Mouse (Mus musculus) heart, embryonic 16.5 days (tissue): ENCODE measurements around the gene Rpl27. TPM values are rescaled to one million over a fixed set of nuclear protein-coding genes. Genes with fewer than 3 reads are reported as not detected.
"Not testable (repeated sequence)": the region's sequence is repeated elsewhere in the genome, so short reads cannot be mapped to it uniquely, and the experiment has no call there.

ENCODE experiments used
- ATAC-seq: fragments of 200-750 bp; cut with Nextera tagmentation; replicated peaks from 2 replicates; pipeline ENCODE4 v1.8.0; 2017; ENCODE audit warnings: moderate number of reproducible peaks; ENCODE audit not compliant: insufficient read depth, low FRiP score; ENCODE audit errors: extremely low read depth
- H3K27ac ChIP-seq: fragments of 300-500 bp; sonication (generic); 2 replicates; pipeline ENCODE4 v1.5.1; 2014; ENCODE audit warnings: mild to moderate bottlenecking, low read length, control low read depth, moderate library complexity
- H3K27me3 ChIP-seq: fragments of 300-500 bp; sonication (generic); 2 replicates; pipeline ENCODE4 v1.6.1; 2014; ENCODE audit warnings: low read length, mixed read lengths; ENCODE audit not compliant: control insufficient read depth, insufficient read depth
- H3K36me3 ChIP-seq: fragments of 300-500 bp; sonication (generic); 2 replicates; pipeline ENCODE4 v1.6.1; 2014; ENCODE audit not compliant: control insufficient read depth, insufficient read depth
- H3K4me1 ChIP-seq: fragments of 300-500 bp; sonication (generic); 2 replicates; pipeline ENCODE4 v1.6.1; 2014; ENCODE audit warnings: low read length, mixed read lengths; ENCODE audit not compliant: control insufficient read depth, insufficient read depth
- H3K4me2 ChIP-seq: fragments of 300-500 bp; sonication (generic); 2 replicates; pipeline ENCODE4 v1.6.1; 2014; ENCODE audit warnings: low read depth, mild to moderate bottlenecking, control low read depth, low read length
- H3K4me3 ChIP-seq: fragments of 300-500 bp; sonication (generic); 2 replicates; pipeline ENCODE4 v1.5.1; 2014; ENCODE audit warnings: mild to moderate bottlenecking, control low read depth, low read length
- H3K9ac ChIP-seq: fragments of 300-500 bp; sonication (generic); 2 replicates; pipeline ENCODE4 v1.6.1; 2014; ENCODE audit warnings: low read length, control low read depth
- H3K9me3 ChIP-seq: fragments of 300-500 bp; sonication (generic); replicated peaks from 2 replicates; pipeline ENCODE4 v1.6.1; 2016; ENCODE audit warnings: low read length; ENCODE audit not compliant: control insufficient read depth
- WGBS: fragments of 180-500 bp; shearing (Covaris S2); extraction: QIAGEN DNeasy Blood & Tissue Kit; methylation state at CpG from one replicate; pipeline ENCODE4 v1.1.7; 2014; 5-methylcytosine and 5-hydroxymethylcytosine counted together
- polyA plus RNA-seq: library from polyadenylated mRNA; unstranded; fragments of >200 nt; fragmentation: Nextera tagmentation; extraction: Ambion mirVana; gene quantifications from 2 replicates; pipeline ENCODE4 v1.2.1, GENCODE M21; 2015

The Rpl27 gene
- polyA plus RNA-seq, 1 experiment from 2014 or later, result 166 TPM

- 36% methylated on average over 14 of the region's 15 CpGs for WGBS
- H3K27me3 ChIP-seq, H3K27ac ChIP-seq, H3K9me3 ChIP-seq, H3K4me1 ChIP-seq, ATAC-seq, H3K9ac ChIP-seq: not testable (repeated sequence)
- peak overlapping the region; percentile 65 for H3K4me2 ChIP-seq
- peak overlapping the region; percentile 43 for H3K4me3 ChIP-seq
- H3K36me3 ChIP-seq, result peaks cover 20% of the 10 kb centered on the region
Measured at GRCm38 (mm10) chr11:101441450-101442126, 510 bp upstream of the Rpl27 start.

- WGBS, result under 1% methylated on average over 14 of the region's 14 CpGs
- peaks cover 20% of the 10 kb centered on the region for H3K36me3 ChIP-seq
- peak overlapping the region; percentile 95 for H3K9ac ChIP-seq
- H3K4me1 ChIP-seq, result peaks cover 7% of the 10 kb centered on the region
- H3K4me3 ChIP-seq, result peak overlapping the region; percentile 91
- no peak for ATAC-seq
- H3K9me3 ChIP-seq, result no peaks in the 10 kb centered on the region
- no peaks in the 10 kb centered on the region for H3K27me3 ChIP-seq
- peak overlapping the region; percentile 76 for H3K4me2 ChIP-seq
- peak overlapping the region; percentile 91 for H3K27ac ChIP-seq
Measured at GRCm38 (mm10) chr11:101442760-101443159, 662 bp downstream of the Rpl27 start.

GRCm38 (mm10) chr11:101446319-101446718 is 4.2 kb downstream of the Rpl27 start:
- Histone ChIP-seq H3K9ac (no peak overlapping the region), H3K27me3 (no peaks in the 10 kb centered on the region)
- no peak for ATAC-seq

GRCm38 (mm10) chr11:101446860-101447259 is 4.8 kb downstream of the Rpl27 start:
- H3K4me2 ChIP-seq, H3K27me3 ChIP-seq, ATAC-seq, H3K9me3 ChIP-seq, H3K9ac ChIP-seq, H3K4me1 ChIP-seq, H3K4me3 ChIP-seq, H3K27ac ChIP-seq: not testable (repeated sequence)
- 90% methylated on average over 8 of the region's 8 CpGs for WGBS
- H3K36me3 ChIP-seq, result peaks cover 20% of the 10 kb centered on the region

More at GRCm38 (mm10) chr11:101446319-101446718, 4.2 kb downstream of the Rpl27 start:
- Histone ChIP-seq H3K36me3 (peaks cover 20% of the 10 kb centered on the region), H3K4me3 (no peak overlapping the region), H3K27ac (no peak overlapping the region), H3K4me1 (peaks cover 10% of the 10 kb centered on the region), H3K4me2 (no peak overlapping the region), H3K9me3 (no peaks in the 10 kb centered on the region)
- 81% methylated on average over 1 of the region's 1 CpGs for WGBS

- WGBS, result 79% methylated on average over 5 of the region's 5 CpGs
- H3K4me1 ChIP-seq, result peaks cover 12% of the 10 kb centered on the region
- H3K27ac ChIP-seq, result peak overlapping the region; percentile 87
- H3K9me3 ChIP-seq, result no peaks in the 10 kb centered on the region
- no peaks in the 10 kb centered on the region for H3K27me3 ChIP-seq
- peak overlapping the region; percentile 59 for H3K9ac ChIP-seq
- H3K4me3 ChIP-seq, result peak overlapping the region; percentile 62
- no peak for ATAC-seq
- peak overlapping the region; percentile 56 for H3K4me2 ChIP-seq
- peaks cover 20% of the 10 kb centered on the region for H3K36me3 ChIP-seq
Measured at GRCm38 (mm10) chr11:101447786-101448185, 5.7 kb downstream of the Rpl27 start.

- Histone ChIP-seq H3K27me3 (no peaks in the 10 kb centered on the region), H3K4me2 (peak within 1 kb of the TSS; percentile 56), H3K27ac (peak within 1 kb of the TSS; percentile 87), H3K4me3 (peak within 1 kb of the TSS; percentile 62), H3K9ac (peak within 1 kb of the TSS; percentile 59), H3K4me1 (peaks cover 8% of the 10 kb centered on the region), H3K36me3 (peaks cover 20% of the 10 kb centered on the region), H3K9me3 (no peaks in the 10 kb centered on the region)
- peak; percentile 84 for ATAC-seq
- 14% methylated on average over 10 of the region's 10 CpGs for WGBS
Measured at GRCm38 (mm10) chr11:101448274-101448746, 6.2 kb downstream of the Rpl27 start, which contains the start of gene Ifi35. TSS of gene Ifi35 (plus strand) at chr11:101448407.

GRCm38 (mm10) chr11:101448899-101449298 is 6.8 kb downstream of the Rpl27 start:
- peak overlapping the region; percentile 87 for H3K27ac ChIP-seq
- peaks cover 4% of the 10 kb centered on the region; the same call in 1 of the 2 replicates for H3K4me1 ChIP-seq
- peaks cover 14% of the 10 kb centered on the region for H3K36me3 ChIP-seq
- H3K9me3 ChIP-seq, result no peaks in the 10 kb centered on the region
- 69% methylated on average over 4 of the region's 4 CpGs for WGBS
- peak overlapping the region; percentile 62 for H3K4me3 ChIP-seq
- H3K4me2 ChIP-seq, result peak overlapping the region; percentile 56
- no peaks in the 10 kb centered on the region for H3K27me3 ChIP-seq
- peak overlapping the region; percentile 59 for H3K9ac ChIP-seq
- ATAC-seq, result no peak; the same call in 1 of the 2 replicates

GRCm38 (mm10) chr11:101449596-101449995 is 7.5 kb downstream of the Rpl27 start:
- 81% methylated on average over 4 of the region's 4 CpGs for WGBS
- H3K4me2 ChIP-seq, H3K4me3 ChIP-seq, H3K4me1 ChIP-seq, ATAC-seq, H3K27ac ChIP-seq, H3K27me3 ChIP-seq, H3K9ac ChIP-seq, H3K9me3 ChIP-seq, H3K36me3 ChIP-seq: not testable (repeated sequence)

- Histone ChIP-seq H3K27me3 (no peaks in the 10 kb centered on the region), H3K36me3 (0 out of 2 replicates have a peak, but pooled peaks cover 1% of the 10 kb centered on the region), H3K4me2 (no peak overlapping the region), H3K9ac (no peak overlapping the region), H3K27ac (no peak overlapping the region), H3K9me3 (no peaks in the 10 kb centered on the region), H3K4me1 (peaks cover 4% of the 10 kb centered on the region; the same call in 1 of the 2 replicates), H3K4me3 (no peak overlapping the region)
- ATAC-seq, result no peak
- 81% methylated on average over 3 of the region's 3 CpGs for WGBS
Measured at GRCm38 (mm10) chr11:101450394-101450793, 8.3 kb downstream of the Rpl27 start.
